Mouse (Mus musculus): Measurements from ENCODE around the gene Astl. TPM values are rescaled to one million over a fixed set of nuclear protein-coding genes. Genes with fewer than 3 reads are reported as not detected.
A peak's percentile ranks its signal among the peaks of the same experiment; 100 is the strongest.

Astl gene
- polyA plus RNA-seq, 1 experiment from 2014 or later, result not detected

GRCm38 (mm10) chr2:127316431-127316830 is 22.0 kb upstream of the Astl start:
- H3K9ac ChIP-seq (ENCODE audit: low read depth, low read length), result no peak overlapping the region
- WGBS (ENCODE audit: insufficient replicate concordance), result 52% methylated on average over 5 of the region's 5 CpGs
- ATAC-seq (ENCODE audit: low read depth), result no peak
- H3K4me1 ChIP-seq (ENCODE audit: control insufficient read depth, low read depth, low read length), result no peaks in the 10 kb centered on the region
- no peak overlapping the region for H3K4me2 ChIP-seq (ENCODE audit: low read depth, low read length)
- H3K36me3 ChIP-seq (ENCODE audit: control insufficient read depth, insufficient read depth), result no peaks in the 10 kb centered on the region
- no peaks in the 10 kb centered on the region for H3K27me3 ChIP-seq (ENCODE audit: control insufficient read depth, insufficient read depth, low read depth, low read length)
- no peak overlapping the region for H3K27ac ChIP-seq (ENCODE audit: low read length)
- H3K4me3 ChIP-seq (ENCODE audit: low read depth, low read length), result no peak overlapping the region
- no peaks in the 10 kb centered on the region for H3K9me3 ChIP-seq (replicated peaks; ENCODE audit: control insufficient read depth, low read length)

GRCm38 (mm10) chr2:127318136-127318535 is 20.3 kb upstream of the Astl start:
- Histone ChIP-seq H3K4me2 (ENCODE audit: low read depth, low read length) (no peak overlapping the region), H3K27me3 (ENCODE audit: control insufficient read depth, insufficient read depth, low read depth, low read length) (no peaks in the 10 kb centered on the region), H3K9me3 (replicated peaks; ENCODE audit: control insufficient read depth, low read length) (no peaks in the 10 kb centered on the region), H3K4me3 (ENCODE audit: low read depth, low read length) (no peak overlapping the region), H3K36me3 (ENCODE audit: control insufficient read depth, insufficient read depth) (no peaks in the 10 kb centered on the region), H3K4me1 (ENCODE audit: control insufficient read depth, low read depth, low read length) (no peaks in the 10 kb centered on the region; the same call in 1 of the 2 replicates), H3K9ac (ENCODE audit: low read depth, low read length) (no peak overlapping the region), H3K27ac (ENCODE audit: low read length) (no peak overlapping the region)
- ATAC-seq (ENCODE audit: low read depth), result no peak
- 55% methylated on average over 4 of the region's 4 CpGs for WGBS (ENCODE audit: insufficient replicate concordance)

GRCm38 (mm10) chr2:127319071-127319470 is 19.4 kb upstream of the Astl start:
- H3K4me1 ChIP-seq (ENCODE audit: control insufficient read depth, low read depth, low read length), result no peaks in the 10 kb centered on the region; the same call in 1 of the 2 replicates
- no peak overlapping the region for H3K4me2 ChIP-seq (ENCODE audit: low read depth, low read length)
- H3K27ac ChIP-seq (ENCODE audit: low read length), result no peak overlapping the region
- no peak overlapping the region for H3K4me3 ChIP-seq (ENCODE audit: low read depth, low read length)
- H3K36me3 ChIP-seq (ENCODE audit: control insufficient read depth, insufficient read depth), result no peaks in the 10 kb centered on the region
- no peak for ATAC-seq (ENCODE audit: low read depth)
- H3K9ac ChIP-seq (ENCODE audit: low read depth, low read length), result no peak overlapping the region
- no peaks in the 10 kb centered on the region for H3K27me3 ChIP-seq (ENCODE audit: control insufficient read depth, insufficient read depth, low read depth, low read length)
- no peaks in the 10 kb centered on the region for H3K9me3 ChIP-seq (replicated peaks; ENCODE audit: control insufficient read depth, low read length)
- WGBS (ENCODE audit: insufficient replicate concordance), result 28% methylated on average over 4 of the region's 4 CpGs

GRCm38 (mm10) chr2:127322671-127323285 is 15.7 kb upstream of the Astl start:
- Histone ChIP-seq H3K4me2 (ENCODE audit: low read depth, low read length) (no peak overlapping the region), H3K4me3 (ENCODE audit: low read depth, low read length) (no peak overlapping the region), H3K9me3 (replicated peaks; ENCODE audit: control insufficient read depth, low read length) (no peaks in the 10 kb centered on the region), H3K9ac (ENCODE audit: low read depth, low read length) (no peak overlapping the region), H3K27ac (ENCODE audit: low read length) (no peak overlapping the region), H3K4me1 (ENCODE audit: control insufficient read depth, low read depth, low read length) (no peaks in the 10 kb centered on the region; the same call in 1 of the 2 replicates), H3K36me3 (ENCODE audit: control insufficient read depth, insufficient read depth) (no peaks in the 10 kb centered on the region), H3K27me3 (ENCODE audit: control insufficient read depth, insufficient read depth, low read depth, low read length) (no peaks in the 10 kb centered on the region)
- ATAC-seq (ENCODE audit: low read depth), result no peak
- 48% methylated on average over 6 of the region's 6 CpGs for WGBS (ENCODE audit: insufficient replicate concordance)

- WGBS (ENCODE audit: insufficient replicate concordance), result 65% methylated on average over 1 of the region's 1 CpGs
Measured at GRCm38 (mm10) chr2:127323667-127324066, 14.8 kb upstream of the Astl start.

GRCm38 (mm10) chr2:127324456-127324855 is 14.0 kb upstream of the Astl start:
- Histone ChIP-seq H3K4me2 (ENCODE audit: low read depth, low read length) (no peak overlapping the region), H3K27me3 (ENCODE audit: control insufficient read depth, insufficient read depth, low read depth, low read length) (no peaks in the 10 kb centered on the region), H3K9ac (ENCODE audit: low read depth, low read length) (no peak overlapping the region), H3K4me3 (ENCODE audit: low read depth, low read length) (no peak overlapping the region), H3K27ac (ENCODE audit: low read length) (no peak overlapping the region), H3K9me3 (replicated peaks; ENCODE audit: control insufficient read depth, low read length) (no peaks in the 10 kb centered on the region), H3K4me1 (ENCODE audit: control insufficient read depth, low read depth, low read length) (no peaks in the 10 kb centered on the region; the same call in 1 of the 2 replicates), H3K36me3 (ENCODE audit: control insufficient read depth, insufficient read depth) (no peaks in the 10 kb centered on the region)
- 37% methylated on average over 7 of the region's 7 CpGs for WGBS (ENCODE audit: insufficient replicate concordance)
- no peak for ATAC-seq (ENCODE audit: low read depth)

More at GRCm38 (mm10) chr2:127323667-127324066, 14.8 kb upstream of the Astl start:
- Histone ChIP-seq H3K27me3 (ENCODE audit: control insufficient read depth, insufficient read depth, low read depth, low read length) (no peaks in the 10 kb centered on the region), H3K27ac (ENCODE audit: low read length) (no peak overlapping the region), H3K9me3 (replicated peaks; ENCODE audit: control insufficient read depth, low read length) (no peaks in the 10 kb centered on the region), H3K4me2 (ENCODE audit: low read depth, low read length) (no peak overlapping the region), H3K9ac (ENCODE audit: low read depth, low read length) (no peak overlapping the region), H3K4me3 (ENCODE audit: low read depth, low read length) (no peak overlapping the region), H3K4me1 (ENCODE audit: control insufficient read depth, low read depth, low read length) (no peaks in the 10 kb centered on the region; the same call in 1 of the 2 replicates), H3K36me3 (ENCODE audit: control insufficient read depth, insufficient read depth) (no peaks in the 10 kb centered on the region)
- no peak for ATAC-seq (ENCODE audit: low read depth)

GRCm38 (mm10) chr2:127328090-127328851 is 10.2 kb upstream of the Astl start:
- Histone ChIP-seq H3K27ac (ENCODE audit: low read length) (peak overlapping the region; percentile 37), H3K36me3 (ENCODE audit: control insufficient read depth, insufficient read depth) (no peaks in the 10 kb centered on the region), H3K4me3 (ENCODE audit: low read depth, low read length) (no peak overlapping the region), H3K9ac (ENCODE audit: low read depth, low read length) (no peak overlapping the region), H3K27me3 (ENCODE audit: control insufficient read depth, insufficient read depth, low read depth, low read length) (no peaks in the 10 kb centered on the region), H3K4me1 (ENCODE audit: control insufficient read depth, low read depth, low read length) (no peaks in the 10 kb centered on the region; the same call in 1 of the 2 replicates), H3K4me2 (ENCODE audit: low read depth, low read length) (no peak overlapping the region), H3K9me3 (replicated peaks; ENCODE audit: control insufficient read depth, low read length) (no peaks in the 10 kb centered on the region)
- peak; percentile 47 for ATAC-seq (ENCODE audit: low read depth)
- WGBS (ENCODE audit: insufficient replicate concordance), result 28% methylated on average over 12 of the region's 12 CpGs

GRCm38 (mm10) chr2:127332807-127333570 is 5.5 kb upstream of the Astl start:
- 52% methylated on average over 14 of the region's 14 CpGs for WGBS (ENCODE audit: insufficient replicate concordance)
- Histone ChIP-seq H3K9ac (ENCODE audit: low read depth, low read length) (no peak overlapping the region), H3K4me2 (ENCODE audit: low read depth, low read length) (no peak overlapping the region), H3K36me3 (ENCODE audit: control insufficient read depth, insufficient read depth) (no peaks in the 10 kb centered on the region), H3K27me3 (ENCODE audit: control insufficient read depth, insufficient read depth, low read depth, low read length) (peaks cover 31% of the 10 kb centered on the region), H3K9me3 (replicated peaks; ENCODE audit: control insufficient read depth, low read length) (no peaks in the 10 kb centered on the region), H3K4me1 (ENCODE audit: control insufficient read depth, low read depth, low read length) (peaks cover 12% of the 10 kb centered on the region), H3K27ac (ENCODE audit: low read length) (no peak overlapping the region), H3K4me3 (ENCODE audit: low read depth, low read length) (no peak overlapping the region)
- no peak for ATAC-seq (ENCODE audit: low read depth)
